Mouse (Mus musculus) mesoderm, embryonic 11.5 days (tissue): ENCODE measurements around the gene Atp6v0a4.
A peak's percentile ranks its signal among the peaks of the same experiment; 100 is the strongest.

Source experiments
- DNase-seq: peaks from one replicate; pipeline ENCODE4 v3.0.0-alpha.2; 2012; ENCODE audit warnings: low read depth, low spot score

Atp6v0a4 gene

DNA sequence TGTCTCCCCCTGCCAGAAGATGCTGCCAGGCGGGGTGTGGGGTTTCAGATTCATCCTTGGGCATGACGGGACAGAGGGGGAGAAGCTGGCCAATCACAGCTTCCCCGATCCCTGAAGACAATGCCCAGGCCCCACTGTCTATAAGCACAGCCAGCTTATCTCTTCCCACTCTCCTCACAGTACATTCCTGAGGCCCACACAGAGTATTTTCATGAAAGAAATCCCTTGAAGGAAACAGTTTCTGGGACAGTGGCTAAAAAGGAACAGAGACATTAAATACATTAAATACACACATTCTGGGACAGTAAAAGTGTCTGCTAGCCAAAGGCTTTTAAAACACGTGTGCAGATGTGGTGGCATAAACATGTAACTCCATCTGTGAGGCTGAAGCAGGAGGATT, 44.0 kb downstream of the Atp6v0a4 start:
- DNase-seq, result no peak

GRCm38 (mm10) chr6:38073592-38073991, 50.8 kb downstream of the Atp6v0a4 start:
- DNase-seq, result no peak

DNA sequence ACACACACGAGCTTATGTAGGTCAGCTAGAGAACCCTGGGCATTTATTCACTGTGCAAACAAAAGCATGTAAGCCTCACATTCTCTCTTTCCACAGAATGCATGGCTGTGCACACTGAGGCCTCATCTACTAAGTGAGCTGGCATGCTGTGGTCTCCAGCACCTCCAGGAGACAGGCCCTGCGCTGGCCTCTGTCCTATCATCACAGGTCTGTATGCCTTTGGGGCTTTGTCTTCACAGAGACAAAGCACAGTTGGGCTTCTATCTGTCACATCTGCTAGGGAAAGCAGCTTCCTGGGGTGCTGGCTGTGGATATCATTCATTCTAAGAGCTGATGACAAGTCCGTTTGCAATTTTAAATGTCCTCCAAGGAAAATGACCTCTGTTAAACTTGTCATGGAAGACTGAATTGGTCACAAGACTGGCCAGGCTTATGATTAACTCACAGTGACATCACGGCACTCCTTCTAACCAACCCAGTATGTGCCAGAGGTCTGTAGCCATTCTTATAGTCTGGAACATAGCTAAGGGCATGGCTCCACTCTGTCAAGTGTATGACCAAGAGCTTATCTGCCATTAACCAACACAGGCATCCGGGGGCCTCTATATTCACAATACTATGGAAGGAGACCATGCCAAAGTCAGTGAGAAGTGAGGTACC, 52.1 kb downstream of the Atp6v0a4 start:
- DNase-seq, result no peak

DNA sequence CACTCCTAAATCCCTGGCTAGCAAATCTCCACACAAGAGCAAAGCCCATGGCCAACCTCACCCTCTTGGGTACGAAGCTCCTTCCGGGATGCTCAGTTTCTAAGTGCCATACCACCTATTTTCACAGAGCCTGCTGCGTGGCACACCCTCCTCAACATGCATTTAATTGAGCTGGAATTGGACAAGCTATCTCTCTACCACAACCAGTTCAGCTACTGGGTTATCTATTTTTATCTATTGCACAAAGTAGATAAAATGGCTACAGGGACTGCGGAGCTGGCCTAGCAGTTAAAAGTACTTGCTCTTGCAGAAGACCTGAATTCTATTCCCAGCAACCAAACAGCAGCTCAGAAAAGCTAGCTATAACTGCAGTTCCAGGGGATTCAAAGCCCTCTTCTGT, 53.1 kb downstream of the Atp6v0a4 start:
- DNase-seq, result no peak

DNA sequence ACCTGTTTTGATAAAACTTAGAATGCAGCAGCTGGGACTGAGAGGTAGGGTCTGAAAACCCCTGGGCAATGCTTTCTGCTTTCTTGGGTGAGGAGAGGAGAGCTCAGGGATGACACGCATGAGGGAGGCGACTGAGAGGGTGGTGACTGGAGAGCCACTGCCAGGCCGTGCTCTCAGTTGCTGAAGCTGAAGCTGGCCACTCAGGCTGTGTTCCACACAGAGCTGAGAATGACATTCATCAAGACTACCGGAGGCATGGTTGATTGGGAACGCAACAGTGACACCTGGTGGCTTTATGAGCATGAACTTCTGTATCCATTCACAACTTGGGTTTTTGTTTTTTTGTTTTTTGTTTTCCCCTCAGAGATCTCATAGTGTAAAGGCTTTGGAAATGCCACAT, 58.2 kb downstream of the Atp6v0a4 start:
- peak; percentile 86 for DNase-seq

DNA sequence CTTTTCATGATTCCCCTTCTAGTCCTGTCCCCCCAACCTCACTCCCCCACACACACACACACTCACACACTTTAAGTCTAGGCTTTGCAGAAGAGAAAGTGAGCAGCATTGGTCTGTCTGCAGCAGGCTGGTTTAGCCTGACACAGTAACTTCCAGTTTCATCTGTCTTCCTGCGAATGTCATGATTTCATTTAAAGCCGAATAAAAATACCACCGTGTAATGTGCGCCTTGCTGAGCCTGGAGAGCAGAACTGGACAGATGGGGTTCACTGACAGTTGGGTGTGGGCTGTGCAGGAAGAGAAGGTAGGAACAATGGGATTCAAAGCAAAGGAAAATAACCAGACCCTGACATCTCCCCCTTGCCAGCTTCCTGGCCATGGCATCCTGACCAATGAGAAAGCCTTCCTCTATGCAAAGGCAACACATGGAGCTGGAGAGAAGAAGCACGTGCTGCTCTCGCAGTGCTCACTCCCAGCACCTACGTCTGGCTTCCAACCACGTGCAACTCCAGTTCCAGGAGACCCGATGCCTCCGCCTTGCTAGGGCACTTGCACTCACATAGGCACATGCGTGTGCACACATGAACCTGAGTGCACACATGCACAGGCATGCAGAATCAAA, 58.8 kb downstream of the Atp6v0a4 start:
- DNase-seq, result no peak

- DNase-seq, result no peak
Measured at GRCm38 (mm10) chr6:38065122-38065500, 59.3 kb downstream of the Atp6v0a4 start.

DNA sequence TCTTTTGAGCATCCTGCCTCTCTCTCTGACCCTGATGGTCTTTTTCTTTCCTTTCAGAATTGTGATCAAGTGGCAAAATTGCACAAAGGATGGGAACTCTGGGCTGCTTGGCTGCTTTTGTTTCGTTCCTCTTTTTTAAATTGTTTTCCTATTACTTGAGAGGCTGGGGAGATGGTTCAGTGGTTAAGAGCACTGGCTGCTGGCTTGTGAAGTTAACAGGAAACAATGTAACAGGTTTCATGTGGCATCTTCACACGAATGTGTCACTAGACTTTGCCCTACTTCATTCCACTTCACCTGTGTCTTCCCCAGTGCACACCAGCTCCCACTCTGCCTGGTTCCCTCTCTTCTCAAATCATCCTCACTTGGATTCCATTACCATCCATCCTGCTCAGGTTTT, 59.8 kb downstream of the Atp6v0a4 start:
- no peak for DNase-seq

- no peak for DNase-seq
Measured at GRCm38 (mm10) chr6:38058805-38059204, 65.6 kb downstream of the Atp6v0a4 start.

DNA sequence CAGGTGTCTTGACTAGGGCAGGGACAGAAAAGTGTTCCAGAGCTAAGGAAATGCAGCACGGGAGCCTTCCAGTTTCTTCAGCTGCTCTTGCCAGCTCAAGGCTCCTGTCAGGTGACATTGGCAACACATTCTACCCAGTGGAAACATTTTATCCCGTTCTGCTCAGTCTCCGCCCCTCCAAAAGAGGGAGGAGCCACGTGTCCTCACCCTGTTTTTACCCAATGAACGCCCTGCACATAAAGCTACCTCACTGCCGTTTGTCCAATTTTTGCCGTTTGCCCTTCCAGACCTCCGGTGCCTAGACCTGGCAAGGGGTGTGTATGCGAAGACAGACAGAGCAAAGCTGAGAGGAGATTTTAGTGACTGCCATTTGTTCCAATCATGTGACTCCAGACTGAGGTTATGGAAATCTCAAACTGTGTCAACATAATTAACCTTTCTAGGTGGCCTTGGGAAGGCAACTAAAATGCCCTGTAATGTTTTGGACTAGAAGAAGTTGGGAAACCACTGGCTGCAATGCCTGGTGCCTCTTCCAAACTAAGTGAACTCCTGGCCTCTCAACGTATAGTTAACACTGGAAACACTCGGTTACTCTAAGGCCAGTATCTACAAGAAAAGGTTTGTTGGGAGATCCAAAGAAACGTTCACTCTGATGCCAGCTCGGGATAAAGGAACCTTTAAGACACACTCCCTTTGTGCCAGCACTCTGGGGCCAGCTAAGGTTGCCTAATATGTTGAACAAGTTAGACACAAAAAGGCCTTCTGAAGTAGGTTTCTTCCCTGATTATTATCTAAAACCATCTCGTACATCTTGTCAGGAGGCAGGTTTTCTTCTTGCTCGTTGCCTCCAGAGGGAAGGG, 68.7 kb downstream of the Atp6v0a4 start:
- DNase-seq, result no peak

DNA sequence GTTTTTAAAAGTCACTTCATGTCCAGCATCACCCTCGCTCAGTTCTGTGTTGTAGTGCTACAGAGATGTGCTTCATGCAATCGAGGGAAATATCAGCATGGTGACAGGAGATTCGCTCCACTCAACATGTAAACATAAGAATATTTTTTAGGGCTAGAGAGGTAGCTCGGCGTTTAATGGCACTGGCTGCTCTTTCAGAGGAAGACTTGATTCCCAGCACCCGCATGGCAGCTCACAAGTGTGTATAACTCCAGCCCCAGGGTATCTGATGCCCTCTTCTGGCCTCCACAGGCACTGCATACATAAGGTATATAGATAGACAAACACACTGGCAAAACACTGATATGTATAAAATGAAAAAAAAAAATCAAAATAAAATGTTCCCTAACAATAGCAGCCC, 74.8 kb downstream of the Atp6v0a4 start:
- DNase-seq, result no peak

- DNase-seq, result peak; percentile 30
Measured at GRCm38 (mm10) chr6:38048800-38049561, 75.4 kb downstream of the Atp6v0a4 start.

- DNase-seq, result no peak
Measured at GRCm38 (mm10) chr6:38048003-38048402, 76.4 kb downstream of the Atp6v0a4 start.

DNA sequence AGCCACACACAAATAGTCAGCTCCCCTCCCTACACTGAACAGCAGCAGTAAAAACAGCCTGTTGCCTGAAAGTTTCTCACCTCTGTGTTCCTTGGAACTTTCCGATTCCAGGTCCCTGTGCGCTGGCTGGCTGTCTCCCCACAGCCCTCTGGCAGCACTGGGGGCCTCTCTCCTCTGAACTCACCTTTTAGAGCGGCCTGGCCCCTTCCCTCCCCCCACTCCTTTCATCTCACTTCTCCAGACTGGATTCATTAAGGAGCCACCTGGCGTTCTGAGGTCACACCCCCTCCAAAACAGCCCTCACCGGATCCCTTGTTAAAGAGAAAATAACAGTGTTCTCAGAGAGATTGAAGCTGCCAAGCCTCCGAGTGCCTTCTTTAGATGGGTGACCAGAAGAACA, 77.5 kb downstream of the Atp6v0a4 start, which contains the start of gene Svopl:
Gene Svopl, minus strand, starts transcription at position 159 of the 400 bp plus-strand sequence.
- no peak for DNase-seq

DNA sequence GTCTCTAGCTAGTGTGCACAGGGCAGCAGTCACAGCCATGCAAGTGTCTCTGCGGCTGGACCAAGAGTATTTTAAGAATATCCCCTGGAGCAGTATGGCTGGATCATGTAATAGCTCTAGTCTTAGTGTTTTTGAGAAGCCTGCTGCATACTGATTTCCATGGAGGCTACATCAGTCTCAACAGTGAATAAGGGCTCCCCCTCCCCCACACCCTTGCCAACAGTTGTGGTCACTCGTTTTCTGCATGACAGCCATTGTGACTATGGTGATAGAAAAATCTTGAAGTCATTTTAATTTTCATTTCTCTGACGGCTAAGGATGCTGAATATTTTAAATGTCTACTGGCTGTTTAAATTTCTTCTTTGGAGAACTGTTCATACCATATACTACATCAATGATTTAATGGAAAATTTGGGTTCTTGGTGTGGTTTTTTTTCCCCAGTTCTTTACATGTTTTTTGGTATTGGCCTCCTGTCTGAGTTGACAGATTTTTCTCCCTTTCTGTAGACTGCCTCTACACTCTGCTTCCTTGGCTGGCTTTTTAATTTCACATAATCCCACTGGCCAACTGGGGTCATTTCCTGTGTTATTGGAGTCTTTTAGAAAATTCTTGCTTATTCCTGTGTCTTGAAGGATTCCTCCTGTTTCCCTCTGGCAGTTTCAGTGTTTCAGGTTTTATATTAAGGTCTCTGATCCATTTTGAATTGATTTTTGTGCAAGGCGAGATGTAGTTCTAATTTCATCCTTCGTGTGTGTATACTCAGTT, 91.4 kb downstream of the Atp6v0a4 start:
- DNase-seq, result no peak

DNA sequence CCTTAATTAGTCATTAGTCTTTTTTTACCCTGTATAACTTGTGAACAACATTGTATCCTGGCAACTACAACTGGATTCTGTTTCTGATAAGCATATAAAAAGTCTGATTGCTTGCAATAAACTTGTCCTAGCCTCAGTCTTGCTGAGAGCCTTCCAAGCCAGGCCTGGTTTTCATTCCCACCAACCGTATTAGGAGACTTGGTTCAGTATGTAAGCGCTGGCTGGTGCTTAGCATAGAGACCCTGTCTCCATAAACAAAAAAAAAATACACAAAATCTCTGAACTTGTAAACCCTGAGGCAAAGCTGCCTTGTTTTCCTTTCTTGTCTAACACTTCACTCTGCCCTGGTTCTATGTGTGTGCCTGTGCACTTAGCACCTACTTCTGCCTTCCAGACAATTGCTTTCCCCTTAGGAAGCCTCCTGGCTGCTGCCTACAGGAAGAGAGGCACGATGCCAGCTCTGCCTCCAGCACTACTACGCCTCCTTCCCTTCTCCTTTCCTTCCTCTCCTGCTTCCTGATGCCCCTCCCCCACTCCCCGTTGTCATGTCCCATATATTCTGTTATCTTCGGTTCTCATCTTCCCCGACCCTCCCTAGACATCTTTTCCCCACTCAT, 92.4 kb downstream of the Atp6v0a4 start:
- no peak for DNase-seq

GRCm38 (mm10) chr6:38028205-38028604, 96.2 kb downstream of the Atp6v0a4 start:
- DNase-seq, result no peak

DNA sequence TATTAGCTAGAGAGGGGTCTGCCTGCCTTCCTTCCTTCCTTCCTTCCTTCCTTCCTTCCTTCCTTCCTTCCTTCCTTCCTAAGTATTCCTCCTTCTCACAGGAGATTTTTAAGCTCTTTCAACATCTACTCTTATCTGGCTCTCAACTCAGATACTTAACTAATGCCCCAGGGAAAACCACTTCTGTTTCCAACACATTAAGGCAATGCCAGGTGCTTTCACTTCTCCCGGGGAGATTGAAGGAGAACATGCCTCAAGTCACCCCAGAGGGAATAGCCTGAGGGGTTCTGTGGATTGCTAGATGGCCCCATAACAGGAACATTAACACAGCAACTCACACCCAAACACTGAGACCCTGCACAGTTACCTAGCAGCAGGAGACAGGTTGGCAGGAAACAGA, 96.6 kb downstream of the Atp6v0a4 start:
- DNase-seq, result no peak

DNA sequence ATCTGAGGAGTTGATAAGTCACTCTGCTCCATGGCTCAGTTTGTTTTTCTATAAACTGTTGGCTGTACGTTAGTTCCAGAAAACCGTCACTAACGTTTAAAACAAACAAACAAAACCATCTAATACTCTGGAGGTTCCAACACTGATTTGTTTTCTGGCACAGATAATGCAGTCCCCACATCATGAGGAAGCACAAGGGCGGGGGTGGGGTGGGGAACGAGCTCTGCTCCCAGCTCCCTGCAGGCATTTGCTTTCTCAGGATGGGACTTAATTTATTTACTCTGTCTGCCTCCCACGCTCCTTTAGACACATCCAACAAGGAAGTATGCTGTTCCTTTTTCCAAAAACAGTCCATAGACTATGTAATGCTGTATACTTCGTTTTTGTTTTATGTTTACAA, 101.1 kb downstream of the Atp6v0a4 start:
- no peak for DNase-seq

DNA sequence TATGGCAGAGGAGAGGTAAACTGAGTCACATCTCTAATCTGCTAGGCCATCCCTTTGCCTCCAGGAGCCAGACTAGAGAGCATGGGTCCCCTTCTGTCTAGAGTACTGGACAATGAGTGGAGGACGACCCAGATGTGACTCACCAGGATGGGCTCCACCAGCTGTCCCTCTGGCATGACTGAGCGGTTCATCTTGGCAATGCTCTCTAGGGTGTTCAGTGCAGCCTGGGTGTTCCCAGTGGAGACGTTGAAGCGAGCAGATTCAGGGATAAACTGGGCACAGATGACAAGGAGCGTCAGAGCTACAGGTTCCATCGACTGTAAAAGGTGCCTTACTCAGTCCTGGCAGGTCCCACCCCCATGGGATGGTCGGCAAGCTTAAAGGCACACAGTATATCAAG, 103.0 kb downstream of the Atp6v0a4 start:
- no peak for DNase-seq

DNA sequence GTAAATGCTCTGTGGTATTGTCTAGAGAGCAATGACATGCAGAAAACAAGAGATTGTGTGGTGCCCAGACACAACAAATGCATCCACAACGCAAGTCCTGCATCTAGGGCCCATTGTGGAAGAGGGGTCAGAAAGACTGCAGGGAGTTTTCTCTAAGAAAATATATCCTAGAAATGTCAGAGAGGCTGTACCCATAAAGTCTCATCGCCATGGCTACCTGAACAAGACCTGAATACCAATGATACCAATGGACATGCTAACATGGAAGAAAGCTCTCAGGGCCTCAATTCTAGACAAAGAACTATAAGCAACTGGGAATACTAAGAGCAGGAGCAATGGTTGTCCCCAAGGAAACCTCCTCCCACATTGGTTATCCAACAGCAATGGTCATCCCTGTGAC, 111.6 kb downstream of the Atp6v0a4 start:
- peak; percentile 39 for DNase-seq
